Mouse (Mus musculus) C2C12 (cell line): Measurements from ENCODE around the gene Smarcal1.

Experiments
- CTCF ChIP-seq: IDR thresholded peaks from one replicate; pipeline ENCODE4 v1.5.1; 2011; ENCODE audit not compliant: control insufficient read depth, insufficient read depth, insufficient read length
- MAX ChIP-seq: IDR thresholded peaks from one replicate; pipeline ENCODE4 v1.6.1; 2011; ENCODE audit warnings: mild to moderate bottlenecking, control low read depth

DNA sequence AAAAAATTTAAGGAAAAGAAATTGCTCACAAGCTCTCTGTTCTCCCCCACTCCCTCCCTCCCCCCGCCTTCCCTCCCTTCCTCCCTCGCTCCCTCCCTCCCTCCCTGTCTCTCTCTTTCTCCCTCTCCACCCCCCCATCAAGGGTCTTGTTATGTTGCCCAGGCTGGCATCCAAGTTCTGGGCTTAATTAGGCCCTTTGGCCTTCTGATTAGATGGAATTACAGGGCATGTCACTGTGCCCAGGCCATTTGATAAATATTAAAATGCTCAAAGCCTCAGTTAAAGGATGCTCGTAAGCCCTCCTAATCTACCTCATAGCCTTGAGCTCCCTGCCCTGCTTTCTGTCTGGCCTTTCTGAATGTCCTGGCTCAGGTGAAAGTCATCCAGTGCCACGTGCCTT lies 7.6 kb downstream of the Smarcal1 start:
- TF ChIP-seq CTCF, result no peak
- no peak for TF ChIP-seq MAX
